Mouse (Mus musculus) right cerebral cortex, postnatal 14 days (tissue): ENCODE results near the gene Capn15.

Experiments used
- DNase-seq: peaks from one replicate; pipeline ENCODE4 v3.0.0; 2022

Gene Capn15

GRCm38 (mm10) chr17:25918037-25918750, 67.4 kb downstream of the Capn15 start:
- no peak for DNase-seq

- DNase-seq = no peak
Observed at GRCm38 (mm10) chr17:25916931-25917647, 68.5 kb downstream of the Capn15 start.

GRCm38 (mm10) chr17:25914295-25914694, 71.3 kb downstream of the Capn15 start:
- DNase-seq = no peak

- DNase-seq = no peak
Observed at GRCm38 (mm10) chr17:25913877-25914275, 71.7 kb downstream of the Capn15 start.

- DNase-seq = peak; percentile 47
Observed at GRCm38 (mm10) chr17:25913186-25913876, 72.3 kb downstream of the Capn15 start.

- no peak for DNase-seq
Observed at GRCm38 (mm10) chr17:25911816-25912215, 73.8 kb downstream of the Capn15 start.
